Mouse (Mus musculus): ENCODE measurements around the gene Hoxc10.

Hoxc10 gene

DNA sequence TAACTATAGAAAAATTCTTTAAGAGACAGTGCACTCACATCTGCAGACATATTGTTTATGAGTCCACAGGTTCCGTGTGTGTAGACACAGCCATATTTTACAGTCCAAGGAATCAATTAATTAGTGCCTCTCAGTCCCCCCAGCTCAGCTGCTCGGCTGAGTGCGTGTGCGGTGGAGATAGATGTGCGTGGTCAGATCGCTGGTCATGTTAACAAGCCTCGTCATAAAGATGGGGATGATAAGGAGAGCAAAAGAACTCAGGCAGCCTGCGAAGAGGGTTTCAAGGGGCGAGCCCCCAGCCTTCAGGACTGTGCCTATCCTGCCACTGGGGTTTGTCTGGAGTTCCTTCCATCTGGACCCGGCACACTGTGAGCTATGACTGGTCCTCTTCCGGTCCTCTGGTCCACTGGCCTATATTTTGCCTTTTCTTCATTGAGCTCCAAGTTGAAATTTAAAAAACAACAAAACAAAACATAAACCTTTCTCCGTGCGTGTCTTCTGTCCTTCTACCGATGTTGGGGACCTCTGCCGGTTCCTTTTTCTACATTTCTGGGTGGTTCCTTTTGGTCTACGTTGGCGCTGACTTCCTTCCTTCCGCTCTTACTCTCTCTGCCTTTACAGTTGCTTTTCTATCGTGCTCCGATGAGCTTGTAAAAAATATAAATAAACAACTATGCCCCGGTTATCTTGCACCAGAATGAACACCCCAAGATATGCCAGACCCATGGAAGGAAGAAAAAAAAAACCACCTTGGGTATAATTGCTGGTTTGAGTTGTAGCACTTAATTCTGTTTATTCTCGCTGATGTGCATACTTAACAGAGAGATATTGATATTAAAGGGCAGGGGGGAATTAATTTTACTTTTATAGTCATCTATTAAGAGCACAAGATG is 21.2 kb upstream of the Hoxc10 start:
- no peak for DNase-seq (ENCODE audit: low read depth, low spot score)

DNA sequence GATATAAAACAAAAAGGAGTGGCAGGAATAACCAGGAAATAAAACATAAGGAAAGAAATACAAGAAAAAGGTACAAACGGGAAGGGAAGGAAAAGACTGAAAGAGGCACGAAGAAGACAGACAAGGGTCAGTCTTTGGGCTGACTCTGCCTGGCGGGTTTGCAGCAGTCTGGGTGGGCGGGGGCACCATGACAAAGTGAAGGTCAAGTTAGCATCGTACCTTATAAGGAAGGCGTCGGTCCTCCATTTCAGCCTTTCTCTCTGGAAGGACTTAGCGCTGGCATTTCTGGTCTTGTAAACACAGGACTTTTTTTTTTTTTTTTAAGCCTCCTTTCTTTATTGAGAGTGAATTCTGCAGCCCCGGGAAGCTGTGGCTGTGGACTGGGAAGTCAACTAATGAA is 19.3 kb upstream of the Hoxc10 start:
- DNase-seq (ENCODE audit: low read depth, low spot score), result no peak

DNA sequence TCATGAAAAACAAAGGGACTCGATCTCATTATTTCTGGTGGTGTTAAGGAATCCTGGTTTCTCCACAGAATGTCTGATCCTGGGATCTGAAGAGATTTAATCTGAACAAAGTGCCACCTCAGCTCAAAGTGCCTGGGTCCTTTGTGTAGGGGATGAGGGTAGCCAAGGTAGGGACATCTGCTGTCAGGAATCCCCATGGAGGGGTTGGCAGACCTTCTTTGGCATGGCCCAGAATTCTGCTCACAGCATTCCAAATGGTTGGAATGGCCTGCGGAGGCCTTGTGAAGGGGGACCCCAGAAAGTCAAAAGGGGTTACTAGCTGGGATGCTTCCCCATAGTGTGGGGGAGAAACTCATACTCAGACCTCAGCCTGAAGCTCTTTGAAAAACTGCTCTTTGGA is 17.8 kb upstream of the Hoxc10 start:
- DNase-seq (ENCODE audit: low read depth, low spot score), result no peak

DNA sequence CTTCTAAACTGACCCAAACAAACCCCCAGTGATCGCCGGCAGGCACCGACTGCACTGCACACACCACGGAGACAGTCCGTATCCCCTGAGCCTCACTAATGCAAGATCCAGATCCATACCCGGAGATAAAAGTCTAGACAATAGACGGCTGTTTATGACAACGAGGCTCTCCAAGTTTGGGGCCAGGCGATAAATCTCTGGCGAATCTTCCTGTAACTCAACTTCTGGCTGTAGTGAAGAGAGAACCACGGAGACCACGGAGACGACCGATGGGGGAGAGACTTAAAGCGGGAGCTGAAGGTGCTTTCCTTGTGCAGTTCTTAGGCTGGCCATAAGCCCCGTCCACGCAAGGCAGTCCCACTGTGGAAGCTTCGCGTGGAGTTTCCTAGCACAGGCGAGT is 16.9 kb upstream of the Hoxc10 start:
- no peak for DNase-seq (ENCODE audit: low read depth, low spot score)

DNA sequence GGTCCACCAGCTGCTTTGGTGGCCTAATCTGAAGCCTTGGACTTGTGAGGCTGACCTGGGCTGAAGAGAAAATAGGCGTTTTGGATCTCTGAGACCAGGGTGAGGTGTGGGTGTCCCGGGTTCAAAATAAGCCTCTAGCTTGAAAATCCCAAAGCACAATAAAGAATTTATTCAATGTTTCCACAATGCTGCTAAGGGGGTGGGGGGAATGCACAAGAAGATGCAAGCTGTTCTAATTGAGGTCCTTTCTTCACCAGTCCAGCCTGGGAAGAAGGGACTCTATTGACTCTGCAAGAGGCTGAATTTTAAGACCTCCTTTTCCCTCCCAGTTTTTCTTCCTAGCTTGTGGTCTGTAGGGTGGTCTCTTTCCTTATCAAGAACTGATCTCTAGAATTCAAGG is 15.7 kb upstream of the Hoxc10 start:
- DNase-seq (ENCODE audit: low read depth, low spot score), result no peak

DNA sequence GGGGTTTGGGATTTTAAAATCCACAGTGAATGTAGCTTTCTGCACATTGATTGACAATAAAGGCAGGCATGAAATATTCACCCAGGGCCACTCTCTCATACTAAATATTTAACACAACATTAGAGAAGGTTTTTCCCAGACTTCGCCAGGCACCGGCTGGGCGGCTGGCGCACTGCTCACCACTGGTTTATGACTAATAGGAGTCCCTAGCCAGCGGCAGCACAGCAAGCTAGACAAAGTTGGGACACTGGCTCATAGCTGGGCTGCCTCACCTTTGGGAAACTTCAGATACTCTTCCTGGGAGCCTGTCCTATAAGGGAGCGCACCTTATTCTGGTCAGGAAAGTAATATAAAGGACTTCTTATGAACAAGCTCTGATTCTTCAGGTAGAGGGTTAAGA is 13.0 kb upstream of the Hoxc10 start:
- DNase-seq (ENCODE audit: low read depth, low spot score), result no peak

DNA sequence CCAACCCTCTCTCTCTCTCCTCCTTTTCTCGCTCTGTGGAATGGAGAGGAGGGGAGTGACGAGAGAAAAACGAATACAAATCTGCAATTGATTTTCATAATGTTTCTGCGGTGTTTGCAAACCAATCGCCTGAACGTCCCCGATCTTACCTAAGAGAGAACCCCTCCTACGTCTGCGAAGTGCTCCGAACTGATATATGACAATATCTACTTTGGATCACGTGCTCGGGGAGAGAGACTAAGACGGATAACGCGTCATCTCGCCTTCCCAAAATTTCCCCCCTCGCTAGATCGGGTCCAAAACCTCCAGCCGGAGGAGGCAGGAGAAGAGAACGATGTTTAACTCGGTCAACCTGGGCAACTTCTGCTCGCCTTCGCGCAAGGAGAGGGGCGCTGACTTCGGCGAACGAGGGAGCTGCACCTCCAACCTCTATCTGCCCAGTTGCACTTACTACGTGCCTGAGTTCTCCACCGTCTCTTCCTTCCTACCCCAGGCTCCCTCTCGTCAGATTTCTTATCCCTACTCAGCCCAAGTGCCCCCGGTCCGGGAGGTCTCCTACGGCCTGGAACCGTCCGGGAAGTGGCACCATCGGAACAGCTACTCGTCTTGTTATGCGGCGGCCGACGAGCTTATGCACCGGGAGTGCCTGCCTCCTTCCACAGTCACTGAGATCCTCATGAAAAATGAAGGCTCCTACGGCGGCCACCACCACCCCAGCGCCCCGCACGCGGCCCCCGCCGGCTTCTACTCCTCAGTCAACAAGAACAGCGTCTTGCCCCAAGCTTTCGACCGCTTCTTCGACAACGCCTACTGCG is 12.2 kb upstream of the Hoxc10 start, which contains the start of gene Hoxc11:
Gene Hoxc11, plus strand, starts transcription at position 236 of the 815 bp plus-strand sequence.
- no peak for DNase-seq (ENCODE audit: low read depth, low spot score)

DNA sequence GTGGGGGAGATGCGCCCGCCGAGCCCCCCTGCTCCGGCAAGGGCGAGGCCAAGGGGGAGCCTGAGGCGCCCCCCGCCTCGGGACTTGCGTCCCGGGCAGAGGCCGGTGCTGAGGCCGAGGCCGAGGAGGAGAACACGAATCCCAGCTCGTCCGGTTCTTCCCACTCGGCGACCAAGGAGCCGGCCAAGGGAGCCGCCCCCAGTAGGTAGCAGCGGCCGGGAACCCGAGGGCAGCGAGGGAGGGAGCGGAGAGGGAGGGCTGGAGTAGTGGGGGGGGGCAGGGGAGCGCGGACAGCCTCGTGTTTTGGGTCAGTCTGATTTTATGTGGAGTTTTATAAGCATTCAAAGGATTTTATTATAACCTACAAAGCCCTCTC is 11.6 kb upstream of the Hoxc10 start:
- DNase-seq (ENCODE audit: low read depth, low spot score), result no peak

DNA sequence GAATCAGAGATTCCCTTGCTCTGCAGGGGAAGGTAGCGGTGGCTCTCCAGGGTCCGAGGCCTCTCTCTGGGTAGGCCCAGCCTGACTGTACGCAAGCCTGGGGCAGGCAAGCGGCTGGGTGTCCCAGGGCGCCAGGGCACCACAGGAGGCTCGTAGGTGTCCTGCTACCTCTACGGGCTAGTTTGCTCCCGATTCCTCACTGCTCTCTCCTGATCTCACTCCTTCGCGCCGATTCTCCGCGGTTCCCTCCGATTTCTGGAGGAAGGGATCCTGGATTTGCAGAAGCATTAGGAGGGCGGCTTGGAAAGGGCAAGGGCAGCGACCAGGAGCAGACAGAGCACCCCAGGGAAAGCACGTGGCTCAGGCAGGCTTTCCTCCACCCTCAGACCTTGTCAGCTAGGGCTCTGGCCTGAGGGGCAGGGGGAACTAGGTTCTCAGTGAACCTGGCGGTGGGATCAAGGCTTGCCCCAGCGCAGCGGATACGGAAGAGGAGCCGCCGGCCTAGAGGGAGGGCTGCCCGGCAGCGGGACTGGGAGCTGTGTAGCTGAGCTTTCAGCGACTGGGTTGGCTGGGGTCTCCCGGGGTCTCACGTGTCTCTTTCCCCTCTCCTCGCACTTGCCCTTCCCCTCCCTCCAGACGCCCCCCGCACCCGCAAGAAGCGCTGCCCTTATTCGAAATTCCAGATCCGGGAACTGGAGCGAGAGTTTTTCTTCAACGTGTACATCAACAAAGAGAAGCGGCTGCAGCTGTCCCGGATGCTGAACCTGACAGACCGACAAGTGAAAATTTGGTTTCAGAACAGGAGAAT is 10.6 kb upstream of the Hoxc10 start:
- no peak for DNase-seq (ENCODE audit: low read depth, low spot score)

DNA sequence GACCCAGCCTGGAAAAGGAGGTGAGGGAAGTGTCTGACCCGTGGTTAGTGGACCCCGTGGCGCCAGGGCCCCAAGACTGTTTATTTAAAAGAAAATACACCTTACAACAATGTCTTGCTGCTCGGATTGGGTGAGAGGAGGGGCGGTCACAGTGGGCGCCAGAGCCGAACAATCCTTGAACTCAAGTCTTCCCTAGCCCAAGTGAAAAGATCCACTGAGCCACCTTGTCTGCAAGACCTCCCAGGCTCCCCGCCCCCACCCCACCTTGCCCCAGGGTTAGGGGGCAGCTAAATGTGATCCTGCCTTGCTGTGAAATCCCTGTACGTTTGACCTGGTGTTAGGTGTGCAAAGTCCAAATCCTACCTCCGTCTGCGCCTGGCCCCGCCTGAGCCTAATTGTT is 9.7 kb upstream of the Hoxc10 start:
- DNase-seq (ENCODE audit: low read depth, low spot score), result no peak

DNA sequence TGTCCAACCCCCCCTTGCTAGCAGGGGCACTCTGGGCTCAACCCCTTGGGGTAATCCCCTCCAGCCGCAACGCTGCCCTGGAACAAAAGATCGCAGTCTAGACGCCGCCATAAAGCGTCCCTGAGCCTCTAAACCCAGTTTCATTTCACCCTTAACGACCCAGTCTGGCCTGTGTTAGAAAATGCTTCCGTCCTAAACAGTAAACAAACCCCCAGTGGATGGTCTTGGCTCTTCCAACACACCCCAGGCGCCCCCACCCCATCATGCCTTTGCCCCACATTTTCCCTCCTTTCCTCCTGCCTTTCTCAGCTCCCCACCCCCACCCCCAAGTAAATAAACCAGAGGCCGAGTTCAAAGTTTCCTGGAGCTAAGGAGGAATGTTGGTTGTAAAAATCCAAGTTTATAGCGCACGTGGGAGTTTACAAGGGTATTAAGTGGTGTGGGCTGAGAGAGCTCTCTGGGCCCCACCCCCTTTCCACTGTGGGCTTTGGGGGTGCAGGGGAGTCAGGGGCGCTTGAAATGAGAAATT is 6.9 kb upstream of the Hoxc10 start:
- no peak for DNase-seq (ENCODE audit: low read depth, low spot score)

DNA sequence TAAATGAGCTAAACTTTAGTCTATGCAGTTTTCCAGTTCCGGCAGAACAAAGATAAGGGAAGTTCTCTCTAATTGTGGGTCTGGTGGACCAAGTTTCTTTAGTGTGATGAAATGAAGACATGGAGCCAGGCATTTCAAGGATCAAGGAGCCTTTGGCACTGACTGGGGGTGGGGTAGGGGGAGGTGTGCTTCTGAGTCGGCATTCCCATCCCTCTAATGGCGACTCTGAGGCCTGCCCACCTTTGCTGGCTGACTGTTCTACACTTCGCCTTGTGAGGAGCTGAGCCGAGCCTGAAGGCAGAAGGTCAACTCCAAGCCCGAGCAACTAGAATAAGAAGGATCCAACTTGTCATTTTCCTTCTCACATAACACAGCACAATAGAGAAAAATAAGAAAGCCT is 4.9 kb upstream of the Hoxc10 start:
- no peak for DNase-seq (ENCODE audit: low read depth, low spot score)

DNA sequence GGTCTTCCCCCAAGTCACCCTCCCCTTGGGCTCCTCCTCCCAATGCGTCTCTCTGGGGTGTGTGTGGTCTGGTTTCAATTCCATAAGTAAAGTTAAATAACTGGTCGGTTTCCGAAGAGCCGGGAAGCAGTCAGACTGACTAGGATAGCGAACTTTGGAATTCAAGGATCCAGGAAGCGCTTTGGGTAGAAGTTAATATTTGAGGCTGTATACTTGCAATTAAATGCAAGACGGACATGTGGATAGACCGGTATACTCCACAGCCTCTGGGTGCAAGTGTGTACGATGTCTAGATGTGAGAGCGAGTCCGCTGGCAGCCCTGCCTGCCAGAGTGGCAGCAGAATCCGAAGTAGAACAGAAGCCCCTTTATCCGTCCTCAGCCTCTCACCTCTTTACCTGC is 4.1 kb upstream of the Hoxc10 start:
- no peak for DNase-seq (ENCODE audit: low read depth, low spot score)

DNA sequence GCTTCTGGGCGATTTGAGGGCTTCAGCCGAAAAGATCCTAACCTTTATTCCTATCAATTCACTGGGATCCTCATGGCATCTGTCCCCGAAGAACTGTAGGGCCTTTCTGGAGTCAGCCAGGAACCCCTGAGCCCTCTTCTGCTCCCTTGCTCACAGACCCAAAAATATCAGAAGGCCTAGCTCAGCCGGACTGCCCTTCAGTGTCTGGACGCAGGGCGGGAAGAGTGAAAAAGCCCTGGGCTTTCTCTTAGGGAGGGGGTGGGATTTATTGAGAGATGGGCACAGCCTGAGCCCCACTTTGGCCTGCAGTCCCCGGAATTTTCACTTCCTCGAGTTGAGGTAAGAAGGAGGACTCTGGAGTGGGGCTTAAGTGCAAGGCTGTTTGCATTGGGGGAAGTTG is 3.3 kb upstream of the Hoxc10 start:
- no peak for DNase-seq (ENCODE audit: low read depth, low spot score)

DNA sequence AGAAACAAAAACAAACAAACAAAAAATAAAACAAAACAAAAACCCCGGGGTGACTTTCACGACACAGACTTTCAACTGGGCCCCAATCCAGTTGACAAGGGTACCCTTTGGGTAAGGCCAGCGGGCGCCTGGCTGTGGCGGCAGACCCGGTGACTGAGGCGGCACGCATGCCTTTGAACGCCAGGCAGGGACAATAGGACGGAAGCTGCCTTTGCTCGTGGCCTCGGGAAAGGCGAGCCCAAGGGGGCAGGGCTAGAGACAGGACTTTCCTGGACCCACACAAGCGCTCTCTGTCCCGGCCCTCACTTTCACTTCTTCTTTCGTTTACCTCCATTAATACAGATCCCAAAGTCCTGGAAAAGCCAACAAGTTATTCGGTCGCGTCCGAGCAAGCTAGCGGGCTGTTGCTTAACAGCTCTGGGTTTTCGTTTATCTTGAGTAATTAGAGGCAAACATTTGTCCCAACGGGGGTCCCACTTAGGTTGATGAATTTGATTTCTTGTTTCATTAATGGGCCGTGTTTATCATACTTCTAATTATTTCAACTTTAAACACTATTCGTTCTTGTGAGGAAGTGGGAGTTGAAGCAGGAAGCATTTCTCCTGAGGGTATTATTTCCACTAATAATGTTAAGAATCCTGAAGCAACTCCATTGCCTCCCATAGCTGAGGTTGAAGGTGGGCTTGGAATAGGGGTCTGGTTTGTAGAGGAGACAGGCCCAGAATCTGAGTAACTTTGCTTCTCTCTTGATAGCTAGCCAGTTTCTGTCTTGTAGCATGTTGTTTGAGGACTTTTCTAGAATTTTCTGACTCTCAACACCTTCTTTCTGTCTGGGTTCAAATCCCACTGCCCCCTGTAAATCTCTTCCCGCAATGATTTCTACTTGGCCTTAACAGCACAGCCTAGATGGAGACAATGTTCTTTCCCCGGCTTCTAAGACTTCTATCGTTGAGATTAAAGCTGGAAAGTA is 2.6 kb upstream of the Hoxc10 start:
- DNase-seq (ENCODE audit: low read depth, low spot score), result no peak

DNA sequence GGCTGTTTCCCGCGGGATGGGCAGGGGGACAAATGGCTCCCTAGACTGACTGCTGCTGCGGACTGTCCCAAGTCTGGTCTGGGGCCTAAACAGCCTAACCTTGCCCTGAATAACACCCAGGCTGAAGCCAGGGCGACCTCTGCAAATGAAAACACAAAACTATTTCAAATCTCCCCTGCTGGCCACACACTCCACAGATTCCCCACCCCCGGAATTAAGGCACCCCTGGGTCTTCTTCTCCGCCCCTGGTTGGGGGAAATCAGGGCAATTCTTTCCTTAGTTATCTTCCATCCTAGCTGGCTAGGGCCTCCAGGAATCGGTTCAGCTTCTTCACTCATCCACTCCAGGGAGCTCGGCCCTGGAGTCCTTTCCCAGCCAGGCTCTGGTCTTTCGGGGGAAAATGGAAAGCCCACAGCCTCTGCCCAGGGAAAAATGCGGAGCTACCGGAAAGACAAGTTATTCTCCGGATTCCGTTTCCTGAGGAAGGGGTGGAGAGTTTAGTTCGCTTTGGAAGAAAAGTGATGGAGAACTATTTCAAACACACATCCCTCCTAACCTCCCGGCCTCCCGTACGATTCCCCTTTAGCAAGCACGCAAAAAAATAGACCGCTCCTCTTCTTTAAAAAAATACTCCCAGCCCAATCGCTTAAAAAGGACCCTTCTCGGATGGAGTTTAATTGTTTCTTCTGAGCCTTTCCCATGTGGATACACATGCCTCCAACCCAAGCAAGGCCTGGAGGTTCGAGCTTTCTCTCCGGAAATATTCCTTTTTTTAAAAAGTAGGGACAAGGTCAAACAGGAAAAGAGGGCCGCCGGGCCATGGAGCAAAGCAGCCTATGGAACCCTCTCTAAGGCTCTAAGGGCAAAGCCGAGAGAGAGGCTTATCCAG is 1.3 kb upstream of the Hoxc10 start:
- DNase-seq (ENCODE audit: low read depth, low spot score), result no peak

DNA sequence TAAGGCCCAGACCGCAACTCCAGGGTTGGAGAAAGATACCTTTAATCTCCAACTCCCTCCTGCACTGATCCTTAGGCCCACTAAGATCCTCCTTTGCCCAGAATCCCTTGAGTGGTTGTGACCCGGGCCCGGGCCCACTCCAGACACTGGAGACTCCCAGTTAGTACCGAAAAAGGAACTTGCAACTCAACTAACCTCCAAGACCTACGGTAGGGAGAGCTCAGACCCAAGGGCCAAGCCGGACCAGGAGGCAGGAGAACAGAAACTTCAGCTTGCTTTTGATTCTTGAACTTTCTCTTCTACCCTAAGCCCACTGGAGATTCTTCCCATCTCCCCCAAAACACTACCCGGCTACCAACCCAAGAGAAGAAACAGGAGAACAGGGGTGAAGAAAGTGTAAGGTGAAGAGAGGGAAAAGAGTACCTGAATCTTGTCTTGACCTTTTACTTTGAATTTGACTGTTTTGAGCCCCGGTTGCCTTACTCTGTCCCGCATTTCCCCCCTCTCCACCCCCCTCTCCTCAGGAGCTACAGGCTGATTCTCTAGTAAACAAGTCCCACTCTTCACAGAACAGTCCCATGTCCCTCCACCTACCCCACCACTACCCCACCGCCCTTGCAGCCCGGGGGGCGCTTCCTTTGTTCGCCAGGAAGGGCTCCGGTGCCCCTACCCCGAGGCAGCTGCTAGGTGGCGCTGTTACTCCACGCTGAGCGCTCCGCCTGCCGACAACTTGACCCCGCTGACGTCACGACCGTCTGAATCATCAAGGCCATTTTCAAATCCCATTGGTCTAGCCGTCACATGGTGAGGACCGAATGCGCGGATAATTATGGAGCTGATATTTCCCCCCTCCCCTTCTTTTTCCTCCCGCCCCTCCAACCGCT is 462 bp upstream of the Hoxc10 start:
- DNase-seq (ENCODE audit: low read depth, low spot score), result no peak

DNA sequence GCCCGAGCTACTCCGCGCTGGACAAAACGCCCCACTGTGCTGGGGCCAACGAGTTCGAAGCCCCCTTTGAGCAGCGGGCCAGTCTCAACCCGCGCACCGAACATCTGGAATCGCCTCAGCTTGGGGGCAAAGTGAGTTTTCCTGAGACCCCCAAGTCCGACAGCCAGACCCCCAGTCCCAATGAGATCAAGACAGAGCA is 615 bp downstream of the Hoxc10 start, which contains the start of gene Hoxc5:
Gene Hoxc5, plus strand, starts transcription at position 132 of the 199 bp plus-strand sequence.
- DNase-seq (ENCODE audit: low read depth, low spot score), result no peak

Data from c-Kit-negative CD71-positive TER-119-positive erythroid progenitor cells, embryonic 14.5 days (primary cell).